Mouse (Mus musculus) naive thymus-derived CD4-positive, alpha-beta T cell, adult 2 months (primary cell): ENCODE measurements at regions not wholly inside any gene's neighbourhood (a gene's known extent, or its start where the extent isn't known, plus 50 kb on each side); places are given as distances from the start of the nearest gene placed in this dataset.

Experiments used
- DNase-seq: peaks from one replicate; pipeline ENCODE4 v3.0.0-alpha.2; 2011; ENCODE audit warnings: low read depth

- no peak for DNase-seq
These were observed 63.3 kb upstream of the Map1b start for GRCm38 (mm10) chr13:99579596-99580175.

DNA sequence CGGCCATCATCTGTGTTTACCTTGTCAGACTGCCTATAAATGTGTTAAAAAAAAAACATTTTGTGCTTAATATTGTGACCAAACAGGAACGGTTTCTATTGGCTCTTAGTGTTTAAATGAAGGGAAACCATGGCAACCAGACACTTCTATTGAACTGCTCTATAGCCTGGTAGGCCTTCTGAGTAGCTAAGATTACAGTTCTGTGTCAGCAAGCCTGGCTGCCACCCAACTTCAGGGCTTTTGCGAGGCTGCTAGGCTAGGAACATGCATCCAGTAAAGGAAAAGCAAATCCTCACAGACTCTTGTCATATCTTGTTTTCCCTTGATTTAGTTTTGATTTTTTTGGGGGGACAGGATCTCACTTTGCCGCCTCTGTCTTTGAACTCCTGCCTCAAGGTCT, 61.3 kb upstream of the Map1b start:
- no peak for DNase-seq

- DNase-seq: no peak
These were observed 56.7 kb upstream of the Map1b start for GRCm38 (mm10) chr13:99573021-99573420.

DNA sequence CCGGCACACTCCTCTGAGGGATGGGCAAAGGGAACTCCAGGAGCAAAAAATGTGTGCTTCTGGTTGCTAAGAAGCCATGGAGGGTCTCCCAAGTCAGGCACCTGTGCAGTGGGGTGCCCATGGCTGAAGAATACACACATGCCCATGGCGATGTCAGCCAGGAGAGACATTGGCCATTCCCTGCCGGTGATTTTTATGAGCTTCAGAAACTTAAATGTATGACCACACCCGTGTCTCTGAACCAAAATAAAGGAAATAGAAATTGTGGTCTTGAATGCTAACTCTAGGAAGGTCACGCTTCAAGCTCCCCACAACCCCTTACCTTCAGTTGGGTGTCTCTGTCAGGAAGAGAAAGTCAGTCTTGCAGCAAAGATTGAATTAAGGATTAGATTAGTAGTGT, 56.0 kb upstream of the Map1b start:
- DNase-seq: no peak
